Mouse (Mus musculus): ENCODE data around the gene Rasgef1b. TPM values are rescaled to one million over a fixed set of nuclear protein-coding genes. Genes with fewer than 3 reads are reported as not detected.

The Rasgef1b gene
- polyA plus RNA-seq, 1 experiment from 2014 or later = 6.3 TPM

DNA sequence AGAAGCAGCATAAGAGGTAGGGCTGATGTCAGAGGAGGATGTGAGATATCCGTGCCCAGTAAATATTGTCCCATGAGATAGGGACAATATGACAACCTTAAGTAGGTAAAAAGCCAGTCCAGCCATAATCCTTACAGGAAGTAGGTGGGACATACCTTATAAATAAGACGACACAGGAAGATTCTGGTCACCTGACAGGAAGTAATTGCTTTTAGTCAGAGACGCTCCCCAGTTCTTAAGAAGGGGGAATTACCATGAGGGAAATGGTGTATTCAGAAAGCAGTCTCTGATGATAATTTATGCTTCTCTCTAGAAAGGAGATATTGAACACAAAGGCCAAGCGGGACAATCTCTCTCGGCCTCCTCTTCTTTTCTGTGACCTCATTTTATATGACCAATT, 394.8 kb downstream of the Rasgef1b start:
- 48% methylated on average over 5 of the region's 5 CpGs for WGBS (ENCODE audit: insufficient replicate concordance)
- peaks cover 14% of the 10 kb centered on the region for H3K4me1 ChIP-seq

DNA sequence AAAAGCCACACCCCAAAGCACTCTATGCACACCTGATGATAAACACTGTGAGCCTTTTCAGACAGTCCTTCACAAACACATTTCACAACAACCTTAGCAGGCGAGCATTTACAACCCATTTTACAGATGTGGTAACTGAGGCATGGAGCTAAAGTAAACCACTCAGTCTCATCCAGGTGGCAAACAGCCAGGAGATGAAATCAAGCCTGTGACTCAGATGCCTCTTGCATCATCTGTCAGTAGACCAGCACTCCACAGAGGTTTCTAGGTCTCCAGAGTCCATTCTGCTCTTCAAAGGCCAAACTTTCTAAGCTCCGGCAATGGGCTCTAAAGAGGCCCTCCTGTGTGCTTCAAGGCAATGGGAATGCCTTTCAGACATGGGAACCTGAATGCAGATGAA, 396.8 kb downstream of the Rasgef1b start:
- no peaks in the 10 kb centered on the region for H3K9me3 ChIP-seq (replicated peaks)
- H3K9ac ChIP-seq = no peak overlapping the region
- no peaks in the 10 kb centered on the region for H3K27me3 ChIP-seq (replicated peaks)
- no peak overlapping the region for H3K4me3 ChIP-seq
- H3K27ac ChIP-seq = no peak overlapping the region
- H3K4me2 ChIP-seq = no peak overlapping the region
- WGBS (ENCODE audit: insufficient replicate concordance) = 77% methylated on average over 2 of the region's 2 CpGs
- ATAC-seq = no peak
- H3K36me3 ChIP-seq = no peaks in the 10 kb centered on the region
- H3K4me1 ChIP-seq = peaks cover 14% of the 10 kb centered on the region

More for the DNA sequence above, 394.8 kb downstream of the Rasgef1b start:
- Histone ChIP-seq H3K27me3 (replicated peaks) (no peaks in the 10 kb centered on the region), H3K4me3 (no peak overlapping the region), H3K36me3 (no peaks in the 10 kb centered on the region), H3K4me2 (no peak overlapping the region), H3K9me3 (replicated peaks) (no peaks in the 10 kb centered on the region), H3K9ac (no peak overlapping the region), H3K27ac (no peak overlapping the region)
- no peak for ATAC-seq

GRCm38 (mm10) chr5:99329065-99329464, 399.8 kb downstream of the Rasgef1b start:
- H3K36me3 ChIP-seq = no peaks in the 10 kb centered on the region
- H3K4me3 ChIP-seq = no peak overlapping the region
- peaks cover 16% of the 10 kb centered on the region for H3K4me1 ChIP-seq
- no peaks in the 10 kb centered on the region for H3K9me3 ChIP-seq (replicated peaks)
- no peak overlapping the region for H3K27ac ChIP-seq
- no peak overlapping the region for H3K4me2 ChIP-seq
- H3K27me3 ChIP-seq (replicated peaks) = no peaks in the 10 kb centered on the region
- WGBS (ENCODE audit: insufficient replicate concordance) = 63% methylated on average over 6 of the region's 6 CpGs
- no peak overlapping the region for H3K9ac ChIP-seq
- ATAC-seq = no peak

DNA sequence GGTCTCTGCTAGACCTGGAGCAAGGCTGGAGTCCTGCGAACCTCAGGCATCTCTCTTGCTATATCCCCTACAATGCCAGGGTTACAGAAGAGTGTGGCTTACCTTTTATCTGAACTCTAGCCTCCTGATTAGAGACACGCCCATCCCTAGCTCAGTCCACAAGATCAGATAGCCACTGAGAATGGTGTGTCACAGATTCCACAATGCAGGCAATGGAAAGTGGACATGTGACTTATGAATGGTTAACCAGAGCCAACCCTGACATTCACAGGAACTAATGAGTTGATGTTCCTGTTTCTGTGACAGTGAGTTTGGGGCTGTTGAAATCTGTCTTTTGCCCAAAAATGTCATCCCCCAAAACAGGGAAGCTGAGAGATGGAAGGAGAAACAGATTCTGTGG, 401.8 kb downstream of the Rasgef1b start:
- no peak for ATAC-seq

GRCm38 (mm10) chr5:99325301-99325700, 403.6 kb downstream of the Rasgef1b start:
- 0 out of 2 replicates have a peak, but pooled peaks cover 4% of the 10 kb centered on the region for H3K4me1 ChIP-seq
- no peaks in the 10 kb centered on the region for H3K27me3 ChIP-seq (replicated peaks)
- no peaks in the 10 kb centered on the region for H3K36me3 ChIP-seq
- H3K9me3 ChIP-seq (replicated peaks) = no peaks in the 10 kb centered on the region
- no peak overlapping the region for H3K27ac ChIP-seq
- H3K4me3 ChIP-seq = no peak overlapping the region
- ATAC-seq = no peak
- no peak overlapping the region for H3K4me2 ChIP-seq
- no peak overlapping the region for H3K9ac ChIP-seq

More for the DNA sequence above, 401.8 kb downstream of the Rasgef1b start:
- Histone ChIP-seq H3K36me3 (no peaks in the 10 kb centered on the region), H3K27ac (no peak overlapping the region), H3K4me2 (no peak overlapping the region), H3K9ac (no peak overlapping the region), H3K9me3 (replicated peaks) (no peaks in the 10 kb centered on the region), H3K4me1 (0 out of 2 replicates have a peak, but pooled peaks cover 4% of the 10 kb centered on the region), H3K4me3 (no peak overlapping the region), H3K27me3 (replicated peaks) (no peaks in the 10 kb centered on the region)
- WGBS (ENCODE audit: insufficient replicate concordance) = 54% methylated on average over 2 of the region's 2 CpGs

GRCm38 (mm10) chr5:99320783-99321182, 408.1 kb downstream of the Rasgef1b start:
- no peaks in the 10 kb centered on the region for H3K4me1 ChIP-seq
- ATAC-seq = no peak
- H3K9me3 ChIP-seq (replicated peaks) = no peaks in the 10 kb centered on the region
- no peak overlapping the region for H3K9ac ChIP-seq
- no peaks in the 10 kb centered on the region for H3K27me3 ChIP-seq (replicated peaks)
- WGBS (ENCODE audit: insufficient replicate concordance) = 37% methylated on average over 4 of the region's 4 CpGs
- H3K4me2 ChIP-seq = no peak overlapping the region
- no peaks in the 10 kb centered on the region for H3K36me3 ChIP-seq
- no peak overlapping the region for H3K4me3 ChIP-seq
- no peak overlapping the region for H3K27ac ChIP-seq

DNA sequence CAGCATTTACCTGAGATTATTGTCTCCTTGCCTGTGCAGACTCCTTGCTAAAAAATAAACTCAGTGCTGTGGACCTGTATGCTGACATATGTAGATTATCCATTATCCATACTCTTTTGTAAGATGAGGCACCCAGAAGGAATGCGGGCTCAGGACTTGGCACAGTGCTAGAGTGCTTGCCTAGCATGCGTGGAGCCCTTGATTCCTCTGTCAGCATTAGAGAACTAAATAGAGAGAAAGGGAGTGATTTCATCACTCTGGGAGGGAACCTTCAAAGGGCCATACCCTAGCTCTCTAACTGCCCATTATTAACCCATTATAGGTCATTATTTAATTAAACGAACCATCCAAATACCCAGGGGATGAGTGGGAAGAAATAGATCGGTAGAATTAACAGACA, 430.9 kb downstream of the Rasgef1b start:
- Histone ChIP-seq H3K9ac (no peak overlapping the region), H3K4me3 (no peak overlapping the region), H3K27me3 (replicated peaks) (no peaks in the 10 kb centered on the region), H3K36me3 (no peaks in the 10 kb centered on the region), H3K4me1 (peaks cover 4% of the 10 kb centered on the region; the same call in 1 of the 2 replicates), H3K27ac (no peak overlapping the region), H3K9me3 (replicated peaks) (no peaks in the 10 kb centered on the region), H3K4me2 (no peak overlapping the region)
- no peak for ATAC-seq
- WGBS (ENCODE audit: insufficient replicate concordance) = 71% methylated on average over 4 of the region's 4 CpGs

GRCm38 (mm10) chr5:99296348-99296747, 432.5 kb downstream of the Rasgef1b start:
- H3K4me1 ChIP-seq = peaks cover 7% of the 10 kb centered on the region
- no peak for ATAC-seq
- WGBS (ENCODE audit: insufficient replicate concordance) = 69% methylated on average over 2 of the region's 2 CpGs
- H3K4me2 ChIP-seq = no peak overlapping the region
- H3K4me3 ChIP-seq = no peak overlapping the region
- H3K36me3 ChIP-seq = no peaks in the 10 kb centered on the region
- no peaks in the 10 kb centered on the region for H3K9me3 ChIP-seq (replicated peaks)
- H3K27me3 ChIP-seq (replicated peaks) = no peaks in the 10 kb centered on the region
- H3K27ac ChIP-seq = no peak overlapping the region
- no peak overlapping the region for H3K9ac ChIP-seq

DNA sequence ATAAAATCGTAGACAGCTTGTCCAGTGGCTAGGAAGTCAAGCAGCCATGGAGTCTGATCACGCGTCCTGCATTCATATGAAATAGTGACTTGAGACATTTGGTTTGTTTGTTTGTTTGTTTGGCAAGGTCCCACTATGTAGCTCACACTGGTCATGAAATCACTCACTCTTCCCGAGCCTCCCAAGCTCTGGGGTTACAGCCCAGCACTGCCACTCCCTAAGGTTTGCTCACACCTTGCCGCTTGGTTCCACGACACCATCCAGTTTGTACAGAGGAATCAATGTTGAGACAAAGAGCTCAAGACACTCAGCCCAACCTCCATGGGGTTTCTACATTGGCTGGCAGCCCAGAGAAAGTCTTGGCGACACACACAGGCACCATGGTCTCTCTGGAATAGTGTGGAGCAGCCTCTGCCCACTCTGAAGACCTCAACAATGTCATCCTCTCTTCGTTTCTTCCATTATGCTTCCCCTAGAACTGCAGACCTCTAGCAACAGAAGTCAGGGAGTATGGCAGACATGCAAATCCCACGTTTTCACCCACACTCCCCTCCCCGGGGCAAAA, 436.5 kb downstream of the Rasgef1b start:
- 72% methylated on average over 10 of the region's 10 CpGs for WGBS (ENCODE audit: insufficient replicate concordance)
- Histone ChIP-seq H3K4me1 (peaks cover 9% of the 10 kb centered on the region), H3K27me3 (replicated peaks) (no peaks in the 10 kb centered on the region), H3K4me3 (no peak overlapping the region), H3K9me3 (replicated peaks) (no peaks in the 10 kb centered on the region), H3K27ac (no peak overlapping the region), H3K36me3 (no peaks in the 10 kb centered on the region), H3K9ac (no peak overlapping the region), H3K4me2 (no peak overlapping the region)
- no peak for ATAC-seq

GRCm38 (mm10) chr5:99291084-99291830, 437.6 kb downstream of the Rasgef1b start:
- Histone ChIP-seq H3K9me3 (replicated peaks) (no peaks in the 10 kb centered on the region), H3K27ac (no peak overlapping the region), H3K36me3 (no peaks in the 10 kb centered on the region), H3K4me2 (0 out of 2 replicates have a peak overlapping the region, but pooled peaks have one; percentile 8), H3K4me1 (peaks cover 9% of the 10 kb centered on the region), H3K4me3 (no peak overlapping the region), H3K9ac (no peak overlapping the region), H3K27me3 (replicated peaks) (no peaks in the 10 kb centered on the region)
- ATAC-seq = no peak
- 21% methylated on average over 12 of the region's 12 CpGs for WGBS (ENCODE audit: insufficient replicate concordance)

DNA sequence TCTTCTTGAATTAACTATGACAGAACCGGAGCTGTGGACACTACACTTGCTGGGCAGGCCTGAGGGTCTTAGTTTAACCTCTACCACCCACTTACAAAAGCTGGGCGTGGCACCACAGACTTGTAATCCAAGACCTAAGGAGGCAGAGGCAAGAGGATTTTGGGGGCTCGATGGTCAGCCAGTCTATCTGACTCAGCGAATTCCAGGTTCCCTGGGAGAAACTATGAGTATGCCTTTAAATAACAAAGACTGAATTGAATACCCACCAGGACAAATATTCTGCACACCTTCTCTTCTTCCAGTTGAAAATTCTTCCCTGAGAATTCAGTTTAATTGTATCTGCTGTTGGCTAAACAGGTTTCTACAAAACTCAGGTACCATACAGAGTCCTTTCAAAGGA, 440.6 kb downstream of the Rasgef1b start:
- Histone ChIP-seq H3K27ac (no peak overlapping the region), H3K9me3 (replicated peaks) (no peaks in the 10 kb centered on the region), H3K4me1 (peaks cover 5% of the 10 kb centered on the region), H3K4me2 (no peak overlapping the region), H3K4me3 (no peak overlapping the region), H3K36me3 (no peaks in the 10 kb centered on the region), H3K9ac (no peak overlapping the region), H3K27me3 (replicated peaks) (no peaks in the 10 kb centered on the region)
- ATAC-seq = no peak
- 67% methylated on average over 4 of the region's 4 CpGs for WGBS (ENCODE audit: insufficient replicate concordance)

- peaks cover 5% of the 10 kb centered on the region for H3K4me1 ChIP-seq
- no peaks in the 10 kb centered on the region for H3K27me3 ChIP-seq (replicated peaks)
- no peak overlapping the region for H3K4me3 ChIP-seq
- 66% methylated on average over 6 of the region's 6 CpGs for WGBS (ENCODE audit: insufficient replicate concordance)
- no peak for ATAC-seq
- H3K4me2 ChIP-seq = no peak overlapping the region
- no peak overlapping the region for H3K27ac ChIP-seq
- H3K9me3 ChIP-seq (replicated peaks) = no peaks in the 10 kb centered on the region
- H3K36me3 ChIP-seq = no peaks in the 10 kb centered on the region
- H3K9ac ChIP-seq = no peak overlapping the region
Measured at GRCm38 (mm10) chr5:99287647-99288185, 441.1 kb downstream of the Rasgef1b start.
